ENCODE assay signal across 7 mouse cellular contexts in the genomic region with DNA sequence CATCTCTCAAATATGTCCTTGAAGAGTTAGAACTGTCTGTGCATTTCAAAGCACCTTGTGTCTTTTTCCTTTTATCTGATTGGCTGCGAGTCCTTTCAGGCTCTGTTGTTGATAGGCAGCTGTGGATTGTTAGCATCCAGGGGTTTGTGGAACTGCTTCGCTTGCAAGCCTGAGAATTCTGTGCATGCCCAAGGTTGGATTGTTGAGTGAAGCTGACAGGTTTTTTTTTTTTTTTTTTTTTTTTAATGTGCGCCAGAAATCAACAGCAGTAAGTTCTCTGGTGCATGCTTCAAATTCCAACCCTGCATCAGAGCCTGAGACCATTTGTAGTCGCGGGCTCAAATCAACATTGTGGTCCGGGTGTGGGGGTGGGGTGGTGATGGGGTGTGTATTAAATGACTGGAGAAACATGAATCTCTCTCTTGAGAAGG.
DNase-seq lines count a peak whose midpoint lies in the region; ATAC-seq lines count a peak whose summit lies in the region.

No protein-coding gene starts in this region.

- H3K4me2 ChIP-seq in heart, embryonic 11.5 days, result peak overlapping the region; percentile 83
- peak overlapping the region; percentile 70 for H3K4me2 ChIP-seq in midbrain, embryonic 15.5 days

- 21% methylated on average over 6 of the region's 6 CpGs for WGBS in heart, embryonic 11.5 days (ENCODE audit: insufficient replicate concordance)
- 34% methylated on average over 6 of the region's 6 CpGs for WGBS in midbrain, embryonic 15.5 days

- H3K36me3 ChIP-seq in heart, embryonic 11.5 days (ENCODE audit: control insufficient read depth, insufficient read depth, low read length), result no peaks in the 10 kb centered on the region
- no peaks in the 10 kb centered on the region for H3K36me3 ChIP-seq in midbrain, embryonic 15.5 days (replicated peaks)

- peak; percentile 38 for DNase-seq in embryo, embryonic 11 days
- DNase-seq in kidney, postnatal 10 days, result peak; percentile 71
- no peak for DNase-seq in thymus, postnatal 10 days (ENCODE audit: low spot score in 2 of 2)
- no peak for DNase-seq in right cerebral cortex, postnatal 36 days (ENCODE audit: low spot score in 2 of 2)
- no peak for DNase-seq in cerebellum, postnatal 4 days (ENCODE audit: low spot score in 2 of 2)

- ATAC-seq in heart, embryonic 11.5 days (replicated peaks; ENCODE audit: insufficient number of reproducible peaks, low FRiP score, low TSS enrichment), result no peak
- no peak for ATAC-seq in midbrain, embryonic 15.5 days (replicated peaks)

- H3K4me3 ChIP-seq in heart, embryonic 11.5 days (ENCODE audit: low read depth, low read length), result peak overlapping the region; percentile 50
- peak overlapping the region; percentile 37; the same call in 1 of the 2 replicates for H3K4me3 ChIP-seq in midbrain, embryonic 15.5 days

- no peaks in the 10 kb centered on the region for H3K4me1 ChIP-seq in heart, embryonic 11.5 days (ENCODE audit: control insufficient read depth, insufficient read depth, low read length)
- peaks cover 9% of the 10 kb centered on the region for H3K4me1 ChIP-seq in midbrain, embryonic 15.5 days

- H3K27me3 ChIP-seq in heart, embryonic 11.5 days (ENCODE audit: control insufficient read depth, insufficient read depth, low read length), result no peaks in the 10 kb centered on the region
- no peaks in the 10 kb centered on the region for H3K27me3 ChIP-seq in midbrain, embryonic 15.5 days (replicated peaks)

- H3K27ac ChIP-seq in heart, embryonic 11.5 days (ENCODE audit: low read depth, low read length), result no peak overlapping the region
- H3K27ac ChIP-seq in midbrain, embryonic 15.5 days, result no peak overlapping the region

- no peaks in the 10 kb centered on the region for H3K9me3 ChIP-seq in heart, embryonic 11.5 days (replicated peaks; ENCODE audit: control insufficient read depth, low read length)
- no peaks in the 10 kb centered on the region for H3K9me3 ChIP-seq in midbrain, embryonic 15.5 days

- H3K9ac ChIP-seq in heart, embryonic 11.5 days (ENCODE audit: low read depth, low read length), result no peak overlapping the region
- H3K9ac ChIP-seq in midbrain, embryonic 15.5 days, result no peak overlapping the region

Comparison
In these comparisons a context has a peak if more than half of its experiments do, and no peak if none do; other contexts are left out.
1. DNase-seq: peak in embryo, embryonic 11 days (single experiment) and kidney, postnatal 10 days (single experiment); none in thymus, postnatal 10 days (0 of 2), right cerebral cortex, postnatal 36 days (0 of 2) and cerebellum, postnatal 4 days (0 of 2).